Mouse (Mus musculus) intestine, embryonic 15.5 days (tissue): ENCODE measurements around the gene Sav1. TPM values are rescaled to one million over a fixed set of nuclear protein-coding genes. Genes with fewer than 3 reads are reported as not detected.

Experiments
- ATAC-seq: fragments of 200-750 bp; cut with Nextera tagmentation; 2 replicates; pipeline ENCODE4 v1.8.0; 2017; ENCODE audit warnings: moderate TSS enrichment, moderate library complexity
- H3K27ac ChIP-seq: fragments of 300-500 bp; sonication (generic); 2 replicates; pipeline ENCODE4 v1.5.1; 2015; ENCODE audit warnings: mild to moderate bottlenecking, inconsistent platforms
- H3K27me3 ChIP-seq: fragments of 300-500 bp; sonication (generic); replicated peaks from 2 replicates; pipeline ENCODE4 v1.6.1; 2015; ENCODE audit warnings: inconsistent platforms
- H3K36me3 ChIP-seq: fragments of 300-500 bp; sonication (generic); 2 replicates; pipeline ENCODE4 v1.6.1; 2015; ENCODE audit warnings: inconsistent platforms
- H3K4me1 ChIP-seq: fragments of 300-500 bp; sonication (generic); replicated peaks from 2 replicates; pipeline ENCODE4 v1.6.1; 2015; ENCODE audit warnings: inconsistent platforms
- H3K4me2 ChIP-seq: fragments of 300-500 bp; sonication (generic); replicated peaks from 2 replicates; pipeline ENCODE4 v1.6.1; 2015; ENCODE audit warnings: mild to moderate bottlenecking, inconsistent platforms
- H3K4me3 ChIP-seq: fragments of 300-500 bp; sonication (generic); replicated peaks from 2 replicates; pipeline ENCODE4 v1.5.1; 2015; ENCODE audit warnings: inconsistent platforms
- H3K9ac ChIP-seq: fragments of 300-500 bp; sonication (generic); 2 replicates; pipeline ENCODE4 v1.6.1; 2015; ENCODE audit warnings: inconsistent platforms
- H3K9me3 ChIP-seq: fragments of 300-500 bp; sonication (generic); 2 replicates; pipeline ENCODE4 v1.6.1; 2016; ENCODE audit warnings: inconsistent platforms
- WGBS: fragments of 180-500 bp; shearing (Covaris S2); methylation state at CpG from one replicate; pipeline ENCODE4 v1.1.7; 2015; 5-methylcytosine and 5-hydroxymethylcytosine counted together
- polyA plus RNA-seq: library from polyadenylated mRNA; unstranded; fragments of >200 nt; fragmentation: Nextera tagmentation; extraction: Ambion mirVana; gene quantifications from 2 replicates; pipeline ENCODE4 v1.2.1, GENCODE M21; 2015

Gene Sav1
- polyA plus RNA-seq, 1 experiment from 2014 or later, result 5.6 TPM

DNA sequence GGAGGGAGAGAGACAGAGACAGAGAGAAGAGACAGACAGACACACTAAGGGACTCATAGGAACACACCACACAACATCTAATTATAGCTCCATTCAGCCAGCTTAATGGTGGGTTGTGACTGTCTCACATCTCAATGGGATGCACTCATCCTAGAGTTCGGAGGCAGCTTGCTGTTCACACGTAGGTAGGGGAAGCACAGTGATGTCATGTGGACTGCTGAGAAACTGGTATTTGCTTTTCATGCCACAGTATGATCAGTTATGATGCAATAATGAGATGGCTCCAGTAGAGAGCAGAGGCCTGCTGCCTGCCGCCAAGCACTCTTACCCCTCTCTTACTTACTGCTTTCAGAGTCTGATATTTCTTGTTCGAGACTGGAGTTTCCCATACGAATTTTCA is 40.9 kb downstream of the Sav1 start:
- Histone ChIP-seq H3K4me3 (no peak overlapping the region), H3K36me3 (no peaks in the 10 kb centered on the region), H3K4me2 (no peak overlapping the region), H3K4me1 (no peaks in the 10 kb centered on the region), H3K9ac (no peak overlapping the region), H3K9me3 (no peaks in the 10 kb centered on the region), H3K27ac (no peak overlapping the region), H3K27me3 (no peaks in the 10 kb centered on the region)
- 94% methylated on average over 5 of the region's 5 CpGs for WGBS
- ATAC-seq, result no peak

DNA sequence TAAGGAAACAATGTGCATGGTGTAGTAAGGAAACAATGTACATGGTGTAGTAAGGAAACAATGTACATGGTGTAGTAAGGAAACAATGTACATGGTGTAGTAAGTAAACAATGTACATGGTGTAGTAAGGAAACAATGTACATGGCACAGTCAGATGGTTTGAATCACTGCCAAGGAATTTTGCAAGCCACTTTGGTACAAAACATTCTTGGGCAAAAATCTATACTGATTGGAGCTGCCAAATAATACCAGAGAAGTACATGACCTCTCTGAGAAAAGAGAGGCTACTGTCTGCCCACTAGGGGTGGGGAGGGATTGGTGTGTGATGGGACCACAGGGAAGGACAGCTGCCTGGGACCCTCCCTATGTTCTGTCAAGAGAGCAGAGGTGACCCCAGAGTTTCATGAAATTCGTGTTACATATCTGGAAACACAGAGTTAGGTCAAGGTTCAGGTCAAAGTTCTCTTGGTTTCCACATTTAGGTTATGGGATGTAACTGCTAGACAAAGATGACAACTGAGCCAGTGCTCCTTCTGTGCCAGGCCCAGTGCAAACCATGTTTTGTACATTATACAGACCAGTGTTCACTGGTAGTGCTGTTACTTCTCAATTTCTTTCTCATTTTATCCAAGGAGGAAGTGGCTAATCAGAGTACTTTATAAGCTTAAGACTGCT is 45.0 kb downstream of the Sav1 start:
- H3K4me2 ChIP-seq, result no peak overlapping the region
- H3K9ac ChIP-seq, result no peak overlapping the region
- no peak overlapping the region for H3K4me3 ChIP-seq
- no peaks in the 10 kb centered on the region for H3K36me3 ChIP-seq
- no peak overlapping the region for H3K27ac ChIP-seq
- 64% methylated on average over 1 of the region's 1 CpGs for WGBS
- ATAC-seq, result no peak
- no peaks in the 10 kb centered on the region for H3K27me3 ChIP-seq
- H3K9me3 ChIP-seq, result no peaks in the 10 kb centered on the region
- H3K4me1 ChIP-seq, result no peaks in the 10 kb centered on the region

DNA sequence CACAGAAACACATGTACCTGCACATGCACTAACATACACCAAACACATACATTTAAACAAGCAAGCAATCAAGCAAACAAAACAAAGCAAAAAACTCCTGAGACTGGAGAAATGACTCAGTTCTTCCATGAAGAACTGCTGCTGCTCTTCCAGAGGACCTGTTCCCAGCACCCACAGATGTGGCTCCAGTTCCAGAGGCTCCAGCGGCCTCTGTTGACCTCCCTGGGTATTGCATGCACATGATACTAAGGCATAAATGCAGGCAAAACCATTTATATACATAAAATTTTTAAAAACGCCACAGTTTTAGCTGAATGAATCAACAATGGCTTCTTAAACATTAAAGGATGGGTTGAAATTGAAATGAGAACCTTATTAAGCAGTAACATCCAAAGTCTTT is 47.5 kb downstream of the Sav1 start:
- H3K4me3 ChIP-seq, result no peak overlapping the region
- H3K27me3 ChIP-seq, result no peaks in the 10 kb centered on the region
- H3K27ac ChIP-seq, result no peak overlapping the region
- no peaks in the 10 kb centered on the region for H3K9me3 ChIP-seq
- H3K36me3 ChIP-seq, result no peaks in the 10 kb centered on the region
- WGBS, result 63% methylated on average over 2 of the region's 2 CpGs
- H3K9ac ChIP-seq, result no peak overlapping the region
- no peaks in the 10 kb centered on the region for H3K4me1 ChIP-seq
- no peak overlapping the region for H3K4me2 ChIP-seq
- ATAC-seq, result no peak

DNA sequence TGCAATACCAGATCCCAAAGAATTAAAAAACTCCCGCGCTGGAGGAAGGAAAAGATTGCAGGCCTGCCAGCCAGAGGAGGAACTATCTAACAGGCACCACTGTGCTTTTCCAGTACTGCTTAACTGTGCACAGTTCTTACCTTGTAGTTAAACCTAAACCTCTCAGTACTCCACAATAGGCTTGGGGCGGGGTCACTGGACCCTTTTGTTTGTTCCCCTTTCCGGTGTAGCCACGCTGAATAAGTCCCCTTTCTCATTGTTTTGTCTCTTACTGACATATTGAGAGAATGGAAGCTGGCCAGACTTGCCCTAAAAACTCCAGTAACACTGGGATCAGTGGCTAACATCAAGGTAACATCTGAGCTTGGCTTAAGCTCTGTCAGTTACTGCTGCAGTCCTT is 49.1 kb downstream of the Sav1 start:
- H3K36me3 ChIP-seq, result no peaks in the 10 kb centered on the region
- H3K27ac ChIP-seq, result no peak overlapping the region
- no peaks in the 10 kb centered on the region for H3K9me3 ChIP-seq
- no peak for ATAC-seq
- H3K4me2 ChIP-seq, result no peak overlapping the region
- H3K9ac ChIP-seq, result no peak overlapping the region
- H3K4me1 ChIP-seq, result no peaks in the 10 kb centered on the region
- WGBS, result 81% methylated on average over 5 of the region's 5 CpGs
- H3K27me3 ChIP-seq, result no peaks in the 10 kb centered on the region
- no peak overlapping the region for H3K4me3 ChIP-seq

DNA sequence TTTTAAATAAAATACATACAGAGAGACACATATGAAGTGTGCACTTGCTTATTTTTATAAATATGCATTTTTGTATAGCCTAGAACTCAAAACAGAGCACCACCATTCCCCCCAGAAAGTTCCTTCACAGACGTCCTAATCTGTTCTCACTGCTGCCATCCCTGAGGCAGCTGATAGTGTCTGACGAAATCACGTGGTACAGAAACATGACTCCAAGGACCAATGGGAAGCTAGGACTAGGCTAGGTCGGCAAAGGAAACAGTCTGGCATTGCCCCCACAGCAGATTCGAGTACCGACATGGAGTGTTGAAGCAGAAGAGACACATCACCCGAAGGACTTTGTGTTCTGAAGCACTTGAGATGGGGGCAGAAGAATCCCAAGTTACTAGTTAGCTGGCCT is 60.1 kb downstream of the Sav1 start:
- ATAC-seq, result no peak
- H3K4me3 ChIP-seq, result no peak overlapping the region
- H3K9me3 ChIP-seq, result no peaks in the 10 kb centered on the region
- H3K9ac ChIP-seq, result no peak overlapping the region
- no peaks in the 10 kb centered on the region for H3K27me3 ChIP-seq
- H3K4me1 ChIP-seq, result no peaks in the 10 kb centered on the region
- no peak overlapping the region for H3K27ac ChIP-seq
- 48% methylated on average over 7 of the region's 7 CpGs for WGBS
- no peaks in the 10 kb centered on the region for H3K36me3 ChIP-seq
- H3K4me2 ChIP-seq, result no peak overlapping the region

DNA sequence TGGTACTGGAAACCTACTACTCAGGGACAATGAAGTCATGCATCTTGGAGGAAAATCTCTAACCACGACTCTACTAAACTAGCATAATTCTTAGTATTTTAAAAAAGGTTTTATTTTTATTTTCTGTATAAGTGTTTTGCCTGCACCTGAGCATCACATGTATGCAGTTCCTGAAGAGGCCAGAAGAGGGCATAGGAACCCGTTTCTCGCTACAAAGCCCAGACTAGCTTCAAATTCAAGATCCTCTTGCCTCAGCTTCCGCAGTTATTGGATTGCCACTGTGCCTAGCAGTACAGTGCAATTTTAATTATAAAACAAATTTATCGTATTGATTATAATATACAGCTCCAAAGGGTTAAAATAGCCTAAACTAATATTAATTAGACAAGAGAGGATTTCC is 62.8 kb downstream of the Sav1 start:
- no peak overlapping the region for H3K9ac ChIP-seq
- H3K27ac ChIP-seq, result no peak overlapping the region
- ATAC-seq, result no peak
- H3K36me3 ChIP-seq, result no peaks in the 10 kb centered on the region
- no peak overlapping the region for H3K4me2 ChIP-seq
- WGBS, result 21% methylated on average over 5 of the region's 5 CpGs
- no peaks in the 10 kb centered on the region for H3K9me3 ChIP-seq
- no peaks in the 10 kb centered on the region for H3K4me1 ChIP-seq
- no peaks in the 10 kb centered on the region for H3K27me3 ChIP-seq
- no peak overlapping the region for H3K4me3 ChIP-seq

DNA sequence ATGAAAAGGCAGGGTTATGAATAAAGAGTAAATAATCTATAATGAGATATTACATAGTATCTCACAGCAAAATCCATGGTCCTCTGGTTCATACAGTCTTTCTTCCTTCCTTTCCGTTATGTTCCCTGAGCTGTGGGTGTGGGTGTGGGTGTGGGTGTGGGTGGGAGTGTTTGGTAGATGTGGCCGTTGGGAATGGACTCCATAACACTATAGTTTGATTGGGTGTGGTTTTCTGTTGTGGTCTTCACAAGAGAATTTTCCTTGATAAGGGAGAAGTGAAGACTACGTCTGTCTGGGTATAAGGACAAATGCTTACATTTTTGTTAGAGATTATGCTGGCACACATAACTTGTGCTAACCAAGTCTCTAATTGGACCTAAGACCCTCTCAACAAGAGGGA is 63.2 kb downstream of the Sav1 start:
- 62% methylated on average over 3 of the region's 3 CpGs for WGBS
- Histone ChIP-seq H3K27me3 (no peaks in the 10 kb centered on the region), H3K4me1 (no peaks in the 10 kb centered on the region), H3K4me2 (no peak overlapping the region), H3K9me3 (no peaks in the 10 kb centered on the region), H3K4me3 (no peak overlapping the region), H3K36me3 (no peaks in the 10 kb centered on the region), H3K27ac (no peak overlapping the region), H3K9ac (no peak overlapping the region)
- no peak for ATAC-seq

DNA sequence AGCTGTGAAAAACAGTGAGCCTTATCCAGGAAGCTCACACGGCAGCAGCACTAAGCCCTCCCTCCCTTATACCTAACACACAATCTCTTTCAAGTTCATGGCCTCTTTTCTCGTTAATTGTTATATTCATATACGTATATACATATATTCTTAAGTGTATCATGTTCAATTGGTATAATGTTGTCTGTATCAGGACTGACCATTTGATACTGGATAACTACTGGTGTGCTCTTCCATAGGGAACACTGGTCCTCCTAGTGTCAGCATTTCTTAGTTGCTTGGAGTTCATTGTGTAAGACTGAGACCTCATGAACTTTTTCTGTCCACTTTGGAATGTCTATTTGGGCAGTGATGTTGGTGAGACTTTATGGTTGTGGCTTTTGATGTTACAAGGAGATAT is 63.7 kb downstream of the Sav1 start:
- Histone ChIP-seq H3K4me2 (no peak overlapping the region), H3K27me3 (no peaks in the 10 kb centered on the region), H3K9me3 (no peaks in the 10 kb centered on the region), H3K27ac (no peak overlapping the region), H3K36me3 (no peaks in the 10 kb centered on the region), H3K4me1 (no peaks in the 10 kb centered on the region), H3K9ac (no peak overlapping the region), H3K4me3 (no peak overlapping the region)
- WGBS, result 78% methylated on average over 3 of the region's 3 CpGs
- no peak for ATAC-seq

DNA sequence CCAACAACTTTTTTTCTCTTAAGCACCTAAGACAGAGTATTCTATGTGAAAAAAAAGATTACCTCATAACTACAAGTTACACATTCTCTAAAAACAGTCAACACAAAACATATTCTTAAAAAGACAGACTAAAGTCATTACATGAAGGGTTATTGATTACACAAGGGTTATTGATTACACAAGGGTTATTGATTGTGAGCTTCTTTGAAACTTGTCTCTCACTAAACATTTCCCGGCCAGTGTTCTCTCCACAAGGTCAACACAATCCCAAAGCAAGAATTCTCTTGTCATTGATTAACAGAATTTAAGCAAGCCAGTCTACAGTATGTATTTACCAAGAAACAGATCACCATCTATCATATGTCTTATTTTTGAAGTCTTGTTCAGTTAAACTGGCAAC is 64.7 kb downstream of the Sav1 start:
- no peak overlapping the region for H3K4me2 ChIP-seq
- 56% methylated on average over 1 of the region's 1 CpGs for WGBS
- H3K9ac ChIP-seq, result no peak overlapping the region
- H3K27ac ChIP-seq, result no peak overlapping the region
- ATAC-seq, result no peak
- H3K9me3 ChIP-seq, result no peaks in the 10 kb centered on the region
- H3K4me3 ChIP-seq, result no peak overlapping the region
- H3K36me3 ChIP-seq, result no peaks in the 10 kb centered on the region
- no peaks in the 10 kb centered on the region for H3K4me1 ChIP-seq
- no peaks in the 10 kb centered on the region for H3K27me3 ChIP-seq

DNA sequence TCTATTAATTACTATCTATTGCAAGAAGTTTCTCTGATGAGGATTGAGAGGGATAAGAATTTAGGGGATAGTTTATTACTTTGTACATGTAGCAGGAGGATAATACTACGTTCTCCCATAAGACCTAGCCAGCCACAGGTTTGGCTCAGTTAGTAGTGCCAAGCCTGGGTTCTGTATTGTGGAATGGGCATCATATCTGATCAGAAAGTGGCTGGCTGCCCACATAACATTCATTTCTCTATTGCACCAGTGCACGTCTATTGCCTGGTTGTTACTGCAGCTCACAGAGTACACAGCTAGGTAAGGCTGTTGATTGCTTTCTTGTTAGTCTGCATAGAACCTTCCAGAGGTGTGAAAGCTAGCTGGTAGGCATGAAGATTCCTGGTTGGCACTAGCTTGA is 68.9 kb downstream of the Sav1 start:
- H3K4me2 ChIP-seq, result no peak overlapping the region
- no peaks in the 10 kb centered on the region for H3K36me3 ChIP-seq
- H3K27ac ChIP-seq, result no peak overlapping the region
- H3K4me3 ChIP-seq, result no peak overlapping the region
- no peaks in the 10 kb centered on the region for H3K9me3 ChIP-seq
- no peaks in the 10 kb centered on the region for H3K4me1 ChIP-seq
- no peak overlapping the region for H3K9ac ChIP-seq
- 84% methylated on average over 2 of the region's 2 CpGs for WGBS
- no peak for ATAC-seq
- H3K27me3 ChIP-seq, result no peaks in the 10 kb centered on the region

Other genes with a start within 250 kb of the Sav1 start
- gene Cdkl1, start 195.7 kb downstream of the Sav1 start, polyA plus RNA-seq, result 2.7 and 2.9 TPM in 2 replicates
- 5.6 and 5.9 TPM in 2 replicates for gene Atl1, start 94.4 kb downstream of the Sav1 start, polyA plus RNA-seq
- 22.0 and 25.4 TPM in 2 replicates for gene Map4k5, start 93.8 kb downstream of the Sav1 start, polyA plus RNA-seq
- 8.4 and 9.1 TPM in 2 replicates for gene Nin, start 126.7 kb upstream of the Sav1 start, polyA plus RNA-seq
- gene Abhd12b, start 167.1 kb upstream of the Sav1 start, polyA plus RNA-seq, result 0.11 and 0.15 TPM in 2 replicates
- 24.3 and 24.5 TPM in 2 replicates for gene Pygl, start 244.5 kb upstream of the Sav1 start, polyA plus RNA-seq